Mouse (Mus musculus): Measurements from ENCODE around the gene Uchl3.

The Uchl3 gene

DNA sequence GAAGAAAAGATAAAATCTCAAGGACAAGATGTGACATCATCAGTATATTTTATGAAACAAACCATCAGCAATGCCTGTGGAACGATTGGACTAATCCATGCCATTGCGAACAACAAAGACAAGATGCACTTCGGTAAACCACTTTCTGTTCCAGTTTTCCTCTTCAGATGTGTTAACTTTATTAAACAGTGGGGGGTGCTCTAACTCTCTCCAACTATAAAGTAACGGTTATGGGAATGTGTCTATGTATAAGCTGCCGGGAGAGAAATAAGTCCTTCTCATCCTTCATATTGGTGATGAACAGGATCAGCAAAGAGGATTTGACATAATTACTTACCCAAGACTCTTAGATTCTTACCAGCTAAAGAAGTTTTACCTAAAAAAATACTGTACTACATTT is 12.8 kb downstream of the Uchl3 start:
- no peak for DNase-seq (ENCODE audit: low spot score)

DNA sequence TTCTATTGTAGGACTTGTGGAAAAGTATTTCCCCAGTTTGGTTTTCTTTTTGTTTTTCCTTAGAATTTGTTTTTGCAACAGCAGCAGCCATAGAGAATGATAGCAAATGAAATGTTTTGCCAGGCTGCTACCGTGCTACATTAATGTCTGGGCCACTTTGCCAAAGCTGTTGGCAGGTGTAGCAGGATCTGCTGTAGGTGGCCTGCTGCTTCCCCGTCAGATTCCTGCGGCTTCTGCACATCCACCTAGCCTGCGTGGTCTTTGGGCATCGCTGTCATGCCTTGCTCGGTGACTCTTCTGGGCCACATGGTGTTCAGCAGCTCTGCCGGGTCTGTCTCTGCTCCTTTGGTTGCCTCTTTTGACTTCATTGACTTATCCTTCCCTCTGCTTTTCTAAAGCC is 14.9 kb downstream of the Uchl3 start:
- no peak for DNase-seq (ENCODE audit: low spot score)

DNA sequence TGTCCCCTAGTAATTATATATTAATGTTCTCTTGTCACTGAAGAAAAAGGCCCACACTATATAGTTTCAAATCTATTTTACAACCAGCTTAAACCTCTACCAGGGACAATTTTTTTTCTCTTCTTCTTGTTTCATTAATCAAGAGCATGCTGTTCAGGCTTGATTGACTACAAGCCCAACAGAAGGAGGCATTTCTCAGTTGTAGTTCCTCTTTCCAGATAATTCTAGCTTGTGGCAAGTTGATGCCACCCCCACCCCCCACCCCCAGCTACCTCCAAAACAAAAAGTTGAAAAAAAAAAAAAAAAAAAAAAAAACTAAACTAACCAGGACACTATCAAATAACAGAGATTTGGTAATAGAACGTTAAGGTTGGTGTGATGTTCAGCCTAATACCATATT is 18.5 kb downstream of the Uchl3 start:
- DNase-seq (ENCODE audit: low spot score): no peak

DNA sequence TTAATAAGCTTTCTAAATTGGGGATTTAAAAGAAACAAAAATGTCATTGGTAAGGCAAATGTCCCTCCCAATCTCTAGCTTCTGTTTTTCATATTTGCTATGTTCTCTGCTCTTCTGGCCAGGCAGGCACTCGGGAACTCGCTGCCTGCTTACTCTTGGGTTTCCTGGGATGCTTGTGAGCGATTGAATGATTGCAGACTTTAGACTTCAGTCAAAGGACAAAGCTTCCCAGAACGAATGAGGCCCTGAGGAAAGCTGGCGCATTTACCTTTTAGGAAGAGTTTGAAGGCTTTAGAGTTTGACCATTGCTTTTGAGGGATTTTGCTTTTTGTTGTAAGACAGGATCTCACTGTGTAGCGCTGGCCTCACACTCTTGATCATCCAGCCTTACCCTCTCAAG is 33.9 kb downstream of the Uchl3 start:
- no peak for DNase-seq (ENCODE audit: low spot score)

DNA sequence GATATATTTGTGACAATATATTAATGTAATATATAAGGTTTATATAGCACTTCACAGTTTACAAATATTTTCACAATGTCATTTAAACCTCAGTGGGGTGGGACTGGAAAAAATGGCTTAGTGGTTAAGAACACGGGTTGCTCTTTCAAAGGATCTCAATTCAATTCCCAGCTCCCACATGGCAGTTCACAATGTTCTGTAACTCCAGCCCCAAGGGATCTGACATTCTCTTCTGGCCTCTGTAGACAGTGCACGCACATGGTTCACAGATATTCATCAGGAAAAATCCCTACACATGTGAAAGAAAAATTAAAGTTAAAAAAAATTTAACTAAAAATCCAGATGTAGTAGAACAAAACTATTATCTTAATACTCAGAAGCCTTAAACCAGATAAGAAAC is 34.6 kb downstream of the Uchl3 start:
- no peak for DNase-seq (ENCODE audit: low spot score)

DNA sequence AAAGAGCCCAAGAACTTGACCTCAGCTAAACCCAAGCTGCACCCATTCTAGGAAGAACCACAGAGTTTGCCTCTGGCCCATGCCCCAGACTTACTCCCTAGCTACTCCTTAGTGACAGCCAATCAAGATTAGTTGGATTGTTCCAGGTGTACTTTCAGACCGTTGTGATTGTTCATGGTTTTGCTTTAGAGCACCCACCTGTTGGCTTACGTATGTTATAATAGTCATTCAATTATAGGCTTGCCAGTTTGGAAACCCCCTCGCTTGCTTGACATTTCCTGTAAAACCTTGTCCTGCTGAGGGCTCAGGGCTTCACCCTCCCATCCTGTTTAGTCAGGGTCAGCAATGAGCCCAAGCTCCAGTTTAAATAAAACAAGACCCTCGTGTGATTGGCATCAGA is 50.7 kb downstream of the Uchl3 start:
- DNase-seq (ENCODE audit: low spot score): no peak

DNA sequence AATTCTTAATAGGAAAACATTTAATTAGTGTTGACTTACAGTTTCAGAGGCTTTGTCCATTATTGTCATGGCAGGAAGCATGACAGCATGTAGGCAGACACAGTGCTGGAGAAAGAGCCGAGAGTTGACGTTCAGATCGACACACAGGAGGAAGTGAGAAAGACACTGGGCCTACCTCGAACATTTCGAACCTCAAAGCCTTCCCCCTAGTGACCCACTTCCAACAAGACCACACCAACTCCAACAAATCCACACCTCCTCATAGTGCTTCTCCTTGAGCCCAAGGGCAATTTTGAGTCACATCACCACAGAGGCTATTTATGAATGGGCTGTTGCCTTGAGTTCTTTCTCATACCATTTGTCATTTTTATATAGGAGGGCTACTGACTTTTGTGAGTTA is 53.3 kb downstream of the Uchl3 start:
- DNase-seq (ENCODE audit: low spot score): no peak

DNA sequence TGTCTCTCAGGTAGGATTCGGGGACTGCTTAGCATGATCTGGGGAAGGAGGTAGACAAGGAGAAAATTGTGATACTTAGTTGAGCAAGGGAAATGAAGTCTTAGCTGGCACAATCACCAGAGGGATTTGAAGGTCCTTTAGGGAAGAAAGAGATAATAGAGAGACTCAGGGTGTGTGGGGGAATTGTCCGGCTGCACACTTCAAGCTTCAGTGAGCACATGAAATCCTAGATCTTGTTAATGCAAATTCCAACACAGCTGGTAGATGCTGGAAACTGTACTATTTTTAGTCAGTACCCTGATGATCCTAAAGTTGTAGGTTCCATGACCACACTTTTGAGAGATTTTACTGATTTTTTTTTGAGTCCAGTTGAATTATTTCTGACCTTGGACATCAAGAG is 60.6 kb downstream of the Uchl3 start:
- no peak for DNase-seq (ENCODE audit: low spot score)

DNA sequence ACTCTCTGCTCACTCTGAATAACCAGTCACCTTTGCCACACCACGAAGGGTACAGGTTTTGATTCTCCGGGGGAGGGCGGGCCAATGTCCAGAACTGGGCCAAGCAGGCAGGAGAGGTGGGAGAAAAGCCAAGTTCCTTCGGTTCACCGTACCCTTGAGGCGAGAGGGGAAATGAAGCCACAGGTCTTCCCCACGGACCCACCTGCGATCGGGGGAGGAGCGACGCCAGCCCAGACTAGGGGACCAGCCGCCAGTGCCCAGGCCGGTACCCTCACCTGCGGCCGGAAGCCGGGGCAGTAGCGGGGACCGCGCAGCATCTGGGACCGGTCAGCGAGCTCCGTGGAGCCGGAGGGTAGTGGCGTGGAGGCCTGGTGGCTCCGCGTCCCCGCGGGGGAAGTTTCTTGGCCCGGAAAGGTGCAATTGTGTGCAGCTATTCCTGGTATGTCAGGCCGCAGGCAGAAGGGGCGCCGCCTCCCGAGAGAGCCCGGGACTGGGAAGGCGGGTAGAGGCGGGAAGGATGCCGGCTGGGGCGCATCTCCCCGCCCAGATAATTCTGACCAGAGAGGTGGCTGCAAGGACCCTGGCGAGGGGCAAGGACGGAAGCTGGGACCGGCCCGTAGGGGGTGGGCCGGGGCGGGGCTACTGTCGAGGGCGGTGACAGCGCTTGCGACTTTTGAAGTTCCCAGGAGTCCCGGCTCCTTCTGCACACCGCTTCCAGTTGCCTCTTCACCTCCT is 75.6 kb downstream of the Uchl3 start, which contains the start of the genes Gm9922 and Lmo7:
Gene Gm9922, minus strand, starts transcription at position 578 of the 735 bp plus-strand sequence.
Gene Lmo7, plus strand, starts transcription at position 721 of the 735 bp plus-strand sequence.
- DNase-seq (ENCODE audit: low spot score): no peak

DNA sequence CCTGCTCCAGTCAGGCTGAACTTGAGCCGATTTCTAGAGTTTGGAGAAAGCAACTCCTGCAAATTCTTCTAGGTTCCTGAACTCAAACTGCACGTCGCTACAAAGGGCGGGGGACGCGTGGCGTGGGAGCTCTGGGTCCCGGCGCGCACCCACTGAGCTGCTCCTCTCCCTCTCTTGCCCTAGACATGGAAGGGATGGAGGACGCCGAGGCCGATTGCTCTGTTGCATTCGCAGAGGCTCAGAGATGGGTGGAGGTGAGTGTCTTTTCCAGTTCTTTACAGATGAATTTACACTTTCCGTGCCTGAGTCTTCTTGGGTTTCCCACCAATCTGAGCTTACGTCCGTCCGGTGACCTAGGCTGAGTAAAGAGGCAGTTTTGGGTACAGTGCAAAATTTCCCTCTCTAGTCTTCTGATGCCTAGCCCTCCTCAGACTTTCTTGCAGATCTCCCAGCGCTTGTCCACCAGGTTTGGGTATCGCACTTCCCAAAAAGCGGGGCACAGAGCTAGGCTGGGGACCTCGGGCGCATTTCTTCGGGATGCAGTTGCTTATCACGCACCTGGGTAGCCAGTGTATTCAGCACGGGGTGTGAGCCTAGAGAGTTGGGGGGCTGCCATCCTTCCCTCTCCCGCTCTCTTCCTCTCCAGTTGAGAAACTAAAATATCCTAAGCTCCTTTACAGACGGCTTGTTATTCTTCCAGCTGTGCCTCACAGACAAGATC is 76.4 kb downstream of the Uchl3 start:
- no peak for DNase-seq (ENCODE audit: low spot score)

DNA sequence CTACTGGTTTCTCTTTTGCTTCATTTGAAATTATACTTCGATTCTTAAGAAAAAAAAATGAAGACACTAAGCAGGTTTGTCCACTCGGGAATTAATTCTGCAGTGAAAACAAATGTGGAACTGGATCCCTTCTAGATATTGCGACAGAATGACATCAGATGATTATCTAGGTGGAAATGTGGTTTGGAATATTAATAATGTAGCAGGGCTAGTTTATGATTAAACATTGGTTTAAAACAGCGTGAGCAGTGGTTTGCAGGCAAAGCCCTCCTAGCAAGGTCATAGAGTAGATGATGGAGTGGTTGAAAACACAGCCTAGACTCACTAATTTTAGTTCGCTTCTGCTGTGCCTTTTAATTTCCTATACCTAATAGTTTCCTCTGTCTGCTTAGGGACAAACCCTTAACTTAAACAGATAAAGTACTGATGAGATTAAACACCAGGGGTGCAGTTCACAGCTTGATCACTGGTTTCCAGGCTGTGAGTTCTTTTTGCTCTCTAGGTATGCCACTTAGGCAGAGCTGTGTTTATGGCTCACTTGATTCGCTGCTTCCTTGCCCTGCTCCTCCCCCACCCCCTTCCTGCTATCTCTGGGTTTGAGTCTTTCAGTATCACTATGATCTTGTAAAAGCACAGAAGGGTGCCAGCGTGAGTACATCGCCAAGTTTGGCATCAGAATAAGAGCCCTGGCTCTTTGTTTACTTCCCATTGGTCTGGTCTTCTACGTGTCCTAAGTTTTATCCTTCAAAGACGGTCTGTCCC is 80.0 kb downstream of the Uchl3 start:
- no peak for DNase-seq (ENCODE audit: low spot score)

DNA sequence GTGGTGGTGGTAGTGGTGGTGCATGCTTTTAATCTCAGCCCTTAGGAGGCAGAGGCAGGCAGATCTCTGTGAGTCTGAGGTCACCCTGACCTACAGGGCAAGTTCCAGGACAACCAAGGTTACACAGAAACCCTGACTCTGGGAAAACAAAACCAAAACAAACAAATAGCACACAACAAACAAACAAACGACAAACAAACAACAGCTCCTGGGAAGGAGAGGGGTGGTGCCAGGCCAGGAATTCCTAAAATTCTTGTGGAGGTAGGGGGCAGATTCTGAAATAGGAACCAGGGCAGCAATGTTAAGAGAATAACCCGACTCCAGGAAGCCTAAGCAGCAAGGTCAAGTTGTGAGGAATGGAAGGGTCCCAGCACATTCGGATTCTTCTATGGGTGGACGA is 83.7 kb downstream of the Uchl3 start:
- DNase-seq (ENCODE audit: low spot score): no peak

All from layer of hippocampus, adult 9-10 months (tissue).